Mouse (Mus musculus) brain, embryonic 14.5 days (tissue): ENCODE measurements at regions not wholly inside any gene's neighbourhood (a gene's known extent, or its start where the extent isn't known, plus 50 kb on each side); places are given as distances from the start of the nearest gene placed in this dataset.

Experiments
- CTCF ChIP-seq: fragments of 200-500 bp; IDR thresholded peaks from 2 replicates; pipeline ENCODE4 v1.5.1; 2012; ENCODE audit warnings: inconsistent platforms, mild to moderate bottlenecking, moderate library complexity, borderline replicate concordance; ENCODE audit not compliant: insufficient read depth, insufficient read length; ENCODE audit errors: extremely low read depth
- POLR2A ChIP-seq: fragments of 200-500 bp; IDR thresholded peaks from 2 replicates; pipeline ENCODE4 v1.6.1; 2012; ENCODE audit warnings: mild to moderate bottlenecking, inconsistent platforms, borderline replicate concordance; ENCODE audit not compliant: poor library complexity, insufficient read depth, insufficient read length, severe bottlenecking; ENCODE audit errors: extremely low read depth

- TF ChIP-seq POLR2A (no peak), CTCF (no peak)
Observed at GRCm38 (mm10) chr16:24187131-24187530, 198.5 kb upstream of the Bcl6 start.
